Mouse (Mus musculus): ENCODE data around the gene Tmem200c. TPM values are rescaled to one million over a fixed set of nuclear protein-coding genes. Genes with fewer than 3 reads are reported as not detected.
A peak's percentile ranks its signal among the peaks of the same experiment; 100 is the strongest.

The Tmem200c gene
- polyA plus RNA-seq, 1 experiment from 2014 or later, result 3.2 TPM

DNA sequence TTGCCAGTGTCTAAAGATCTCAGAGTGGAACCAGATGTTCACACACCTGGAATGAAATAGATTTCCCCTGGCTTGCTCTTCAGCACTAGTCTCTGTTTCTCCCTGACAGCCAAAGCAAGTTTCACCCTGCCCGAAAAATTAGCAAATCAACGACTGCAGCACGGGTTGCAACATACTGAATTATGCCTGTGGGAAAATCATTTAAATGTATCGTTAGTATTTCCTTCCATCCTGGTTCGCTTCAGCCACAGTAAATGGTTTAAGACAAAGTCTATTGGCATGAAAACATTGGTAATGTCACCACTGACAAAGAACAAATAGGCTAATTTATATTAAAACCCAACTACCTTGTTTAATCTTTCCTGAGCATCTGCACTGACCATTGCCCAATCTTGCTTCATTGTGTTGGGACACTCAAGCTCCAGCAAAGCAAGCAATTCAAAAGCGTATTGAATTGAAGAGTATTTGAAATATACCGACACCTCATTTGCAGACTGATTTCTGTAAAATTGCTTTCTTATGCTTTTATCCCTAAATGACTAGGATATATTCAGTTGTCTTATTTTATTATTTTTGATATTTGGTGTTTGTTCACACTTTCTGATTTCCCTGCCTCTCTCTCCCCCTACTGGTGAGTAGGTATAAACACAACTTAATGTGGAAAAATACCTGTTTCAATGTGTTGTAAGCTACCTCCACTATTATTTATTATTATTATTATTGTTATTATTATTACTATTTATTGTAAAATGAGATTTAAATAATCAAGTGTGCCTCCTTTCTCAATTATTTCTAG lies 25.9 kb downstream of the Tmem200c start:
- Histone ChIP-seq H3K4me1 (no peaks in the 10 kb centered on the region), H3K36me3 (replicated peaks) (no peaks in the 10 kb centered on the region), H3K27ac (no peak overlapping the region), H3K9ac (no peak overlapping the region), H3K9me3 (no peaks in the 10 kb centered on the region), H3K4me2 (no peak overlapping the region), H3K27me3 (replicated peaks) (no peaks in the 10 kb centered on the region), H3K4me3 (no peak overlapping the region)
- 65% methylated on average over 7 of the region's 7 CpGs for WGBS
- ATAC-seq (replicated peaks), result no peak

DNA sequence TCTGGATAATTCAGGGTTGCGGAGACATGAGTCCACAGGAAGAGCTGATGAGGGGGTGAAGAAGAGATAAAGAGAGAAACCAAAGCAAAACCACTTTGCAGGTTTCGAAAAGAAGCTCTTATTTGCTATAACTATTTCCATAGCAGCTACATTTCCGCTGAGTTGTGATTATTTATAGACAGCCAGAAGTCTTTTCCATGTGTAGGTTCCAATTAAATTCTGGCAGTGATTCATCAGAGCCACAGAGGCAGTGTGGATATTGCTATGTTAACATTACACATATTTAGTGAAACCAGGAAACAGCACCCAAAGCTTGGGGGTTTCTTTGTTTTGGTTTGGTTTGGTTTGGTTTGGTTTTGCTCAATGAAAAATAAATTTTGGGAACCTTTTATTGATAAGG lies 37.8 kb downstream of the Tmem200c start:
- 88% methylated on average over 3 of the region's 3 CpGs for WGBS
- ATAC-seq (replicated peaks), result no peak

DNA sequence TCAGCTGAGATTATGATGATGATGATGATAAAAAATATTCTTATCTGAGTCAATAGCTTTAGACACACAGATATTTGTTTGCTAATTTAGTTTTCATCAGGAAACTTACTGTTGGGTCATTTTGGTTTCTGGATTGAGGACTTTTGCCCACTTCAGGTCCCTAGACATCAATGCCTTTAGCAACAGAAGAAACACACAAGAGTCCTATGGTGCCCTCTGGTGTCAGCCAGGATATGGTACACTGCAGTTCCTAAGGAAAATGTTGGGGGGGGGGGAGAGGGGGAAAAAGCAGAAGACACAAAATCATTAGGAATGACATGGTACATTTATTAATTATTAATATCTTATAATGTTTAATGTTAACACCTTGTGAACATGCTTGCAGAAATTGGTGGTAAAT lies 42.0 kb downstream of the Tmem200c start:
- Histone ChIP-seq H3K4me3 (no peak overlapping the region), H3K36me3 (replicated peaks) (no peaks in the 10 kb centered on the region), H3K27me3 (replicated peaks) (no peaks in the 10 kb centered on the region), H3K27ac (no peak overlapping the region), H3K9ac (no peak overlapping the region), H3K4me1 (no peaks in the 10 kb centered on the region), H3K4me2 (no peak overlapping the region), H3K9me3 (no peaks in the 10 kb centered on the region)
- ATAC-seq (replicated peaks), result no peak

More for the DNA sequence above, 37.8 kb downstream of the Tmem200c start:
- Histone ChIP-seq H3K4me1 (no peaks in the 10 kb centered on the region), H3K4me3 (no peak overlapping the region), H3K36me3 (replicated peaks) (no peaks in the 10 kb centered on the region), H3K27ac (no peak overlapping the region), H3K9me3 (no peaks in the 10 kb centered on the region), H3K4me2 (no peak overlapping the region), H3K27me3 (replicated peaks) (no peaks in the 10 kb centered on the region), H3K9ac (no peak overlapping the region)

DNA sequence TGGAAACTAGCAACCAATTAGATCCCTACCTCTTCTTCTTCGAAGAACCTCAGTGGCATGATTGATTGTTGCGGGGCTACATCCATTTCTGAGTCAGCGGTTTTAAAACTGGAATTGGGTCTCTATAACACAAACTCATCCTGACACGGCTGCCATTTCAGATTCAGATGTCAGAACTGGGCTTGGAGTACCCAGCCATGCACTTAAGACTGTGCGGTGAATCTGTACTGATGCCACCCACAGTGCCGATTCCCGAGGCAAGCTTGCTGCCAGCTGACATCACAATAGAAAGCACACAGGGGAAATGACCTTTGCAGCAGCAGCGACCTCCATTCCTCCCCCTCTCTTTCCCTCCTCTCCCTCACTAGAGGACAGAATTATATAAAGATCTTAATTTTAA lies 47.6 kb downstream of the Tmem200c start:
- no peak overlapping the region for H3K9ac ChIP-seq
- H3K27ac ChIP-seq, result no peak overlapping the region
- no peaks in the 10 kb centered on the region for H3K4me1 ChIP-seq
- no peak for ATAC-seq (replicated peaks)
- no peak overlapping the region for H3K4me2 ChIP-seq
- no peaks in the 10 kb centered on the region for H3K9me3 ChIP-seq
- no peaks in the 10 kb centered on the region for H3K27me3 ChIP-seq (replicated peaks)
- 34% methylated on average over 8 of the region's 8 CpGs for WGBS
- no peak overlapping the region for H3K4me3 ChIP-seq
- no peaks in the 10 kb centered on the region for H3K36me3 ChIP-seq (replicated peaks)

DNA sequence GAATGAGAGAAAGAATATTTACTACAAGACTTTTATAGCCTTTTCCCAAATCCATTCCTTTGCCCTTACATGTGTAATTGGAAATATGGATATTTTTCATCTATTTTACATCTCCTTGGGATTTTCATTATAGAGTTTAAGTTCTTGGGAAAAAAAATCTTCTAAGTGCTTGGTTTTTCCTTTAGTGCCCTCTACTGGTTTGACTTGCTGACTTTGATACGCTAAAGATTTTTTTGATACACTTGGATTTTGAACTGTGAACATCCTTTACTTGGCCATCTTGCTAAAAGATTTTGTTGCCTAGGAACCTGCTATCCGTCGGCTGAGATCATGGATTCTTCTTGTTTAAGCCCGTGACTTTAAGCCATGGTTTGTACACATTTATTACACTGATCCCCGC lies 48.8 kb downstream of the Tmem200c start:
- Histone ChIP-seq H3K4me2 (no peak overlapping the region), H3K36me3 (replicated peaks) (no peaks in the 10 kb centered on the region), H3K27ac (no peak overlapping the region), H3K9me3 (no peaks in the 10 kb centered on the region), H3K27me3 (replicated peaks) (no peaks in the 10 kb centered on the region), H3K9ac (no peak overlapping the region), H3K4me1 (no peaks in the 10 kb centered on the region), H3K4me3 (no peak overlapping the region)
- WGBS, result 68% methylated on average over 5 of the region's 5 CpGs
- ATAC-seq (replicated peaks), result no peak

DNA sequence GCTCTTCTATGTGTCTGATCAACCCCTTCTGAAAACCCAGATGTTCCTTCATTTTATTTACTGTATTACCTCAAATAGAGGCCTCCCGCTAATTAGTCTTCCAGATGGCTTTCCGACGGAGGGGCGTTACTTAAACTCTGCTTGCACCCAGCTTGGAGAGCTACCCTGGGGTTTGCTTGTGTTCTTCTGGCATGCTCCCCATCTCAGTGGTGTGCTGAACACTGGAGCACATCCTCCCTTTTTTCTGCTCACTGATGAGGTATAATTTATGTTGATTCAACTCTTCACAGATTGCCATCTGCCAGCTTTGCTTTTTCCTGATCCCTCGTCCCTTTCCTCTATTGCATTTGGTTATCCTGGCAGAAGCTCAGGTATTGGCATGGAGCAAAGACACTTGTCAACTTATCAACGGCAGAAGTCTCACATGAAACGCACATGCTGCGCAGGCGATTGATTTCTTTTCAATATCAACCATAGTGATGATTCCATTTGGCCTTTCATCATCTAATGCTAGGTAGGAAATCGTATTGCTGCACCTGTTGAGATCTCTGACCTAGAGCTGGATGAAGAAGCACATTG lies 49.6 kb downstream of the Tmem200c start:
- Histone ChIP-seq H3K27me3 (replicated peaks) (no peaks in the 10 kb centered on the region), H3K4me2 (no peak overlapping the region), H3K9me3 (no peaks in the 10 kb centered on the region), H3K4me3 (no peak overlapping the region), H3K36me3 (replicated peaks) (no peaks in the 10 kb centered on the region), H3K9ac (no peak overlapping the region), H3K27ac (no peak overlapping the region), H3K4me1 (no peaks in the 10 kb centered on the region)
- 77% methylated on average over 10 of the region's 10 CpGs for WGBS
- no peak for ATAC-seq (replicated peaks)

DNA sequence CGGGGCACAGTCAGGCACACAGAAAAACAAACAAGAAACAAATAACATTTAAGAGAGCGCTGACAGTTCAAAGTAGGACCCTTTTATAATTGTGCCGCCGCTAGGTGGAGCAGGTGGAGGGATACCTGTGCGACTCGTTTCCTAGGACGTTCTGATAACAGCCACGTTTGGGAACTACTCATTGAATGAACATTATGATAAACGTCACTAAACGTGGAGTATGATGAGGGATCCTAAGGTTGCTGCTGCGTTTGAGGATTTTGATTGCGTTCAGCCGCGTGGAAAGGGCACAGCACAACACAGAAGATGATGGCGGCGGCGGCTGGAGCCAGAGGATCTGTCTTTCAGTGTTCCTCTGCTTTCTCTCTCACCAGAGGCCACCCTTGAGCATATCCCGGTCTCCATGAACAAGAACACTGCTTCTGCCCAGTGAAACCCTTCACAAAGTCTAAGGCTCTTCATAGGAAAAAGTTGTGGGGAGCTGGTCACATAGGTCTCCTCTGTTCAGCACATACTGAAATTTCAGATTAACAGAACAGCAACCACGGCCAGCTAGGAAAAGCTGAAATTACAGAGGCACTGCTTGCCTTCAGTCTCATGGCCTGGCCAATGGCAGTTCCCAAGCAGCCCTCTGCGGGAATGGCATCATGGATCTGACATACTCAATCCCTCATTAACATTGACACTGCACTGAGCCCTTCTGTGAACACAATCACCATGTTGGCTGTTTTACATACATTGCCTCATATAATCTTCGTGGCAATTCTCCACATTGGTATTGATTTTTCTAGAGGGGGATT lies 55.5 kb downstream of the Tmem200c start:
- Histone ChIP-seq H3K4me1 (0 out of 2 replicates have a peak, but pooled peaks cover 6% of the 10 kb centered on the region), H3K9ac (peak overlapping the region; percentile 12; the same call in 1 of the 2 replicates), H3K4me2 (peak overlapping the region; percentile 51), H3K9me3 (no peaks in the 10 kb centered on the region), H3K4me3 (peak overlapping the region; percentile 40), H3K36me3 (replicated peaks) (no peaks in the 10 kb centered on the region), H3K27me3 (replicated peaks) (no peaks in the 10 kb centered on the region), H3K27ac (peak overlapping the region; percentile 13; the same call in 1 of the 2 replicates)
- ATAC-seq (replicated peaks), result peak; percentile 90
- 11% methylated on average over 21 of the region's 21 CpGs for WGBS

DNA sequence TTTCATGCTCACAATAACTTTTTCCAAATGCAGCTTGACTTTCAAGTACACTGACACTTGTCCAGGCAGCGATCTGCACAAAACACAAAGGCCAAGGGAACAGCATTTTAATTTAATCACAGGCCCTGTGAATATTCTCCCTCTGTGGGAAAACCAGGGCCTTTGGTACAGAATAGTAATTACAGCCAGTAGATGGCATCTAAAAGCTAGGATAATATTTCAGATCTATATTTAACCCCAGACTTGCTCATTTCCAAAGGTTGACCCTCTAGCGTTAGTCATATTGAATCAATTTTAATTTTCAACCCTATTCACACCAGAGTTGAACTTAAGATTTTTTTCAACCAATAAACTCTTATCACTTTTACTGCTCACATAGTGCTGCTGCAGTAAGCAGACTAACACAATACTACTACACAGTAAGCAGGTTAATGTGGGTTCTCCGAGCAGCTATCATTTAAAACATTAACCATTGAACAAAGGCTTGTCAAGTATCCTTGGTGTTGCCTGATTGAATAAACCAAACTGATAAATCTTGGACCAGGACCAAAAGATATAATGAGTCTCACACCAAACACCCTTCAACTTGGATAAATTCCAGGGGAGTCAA lies 57.2 kb downstream of the Tmem200c start:
- Histone ChIP-seq H3K9ac (no peak overlapping the region), H3K4me1 (0 out of 2 replicates have a peak, but pooled peaks cover 6% of the 10 kb centered on the region), H3K36me3 (replicated peaks) (no peaks in the 10 kb centered on the region), H3K4me3 (no peak overlapping the region), H3K27me3 (replicated peaks) (no peaks in the 10 kb centered on the region), H3K27ac (no peak overlapping the region), H3K9me3 (no peaks in the 10 kb centered on the region), H3K4me2 (no peak overlapping the region)
- ATAC-seq (replicated peaks), result no peak
- WGBS, result 80% methylated on average over 3 of the region's 3 CpGs

DNA sequence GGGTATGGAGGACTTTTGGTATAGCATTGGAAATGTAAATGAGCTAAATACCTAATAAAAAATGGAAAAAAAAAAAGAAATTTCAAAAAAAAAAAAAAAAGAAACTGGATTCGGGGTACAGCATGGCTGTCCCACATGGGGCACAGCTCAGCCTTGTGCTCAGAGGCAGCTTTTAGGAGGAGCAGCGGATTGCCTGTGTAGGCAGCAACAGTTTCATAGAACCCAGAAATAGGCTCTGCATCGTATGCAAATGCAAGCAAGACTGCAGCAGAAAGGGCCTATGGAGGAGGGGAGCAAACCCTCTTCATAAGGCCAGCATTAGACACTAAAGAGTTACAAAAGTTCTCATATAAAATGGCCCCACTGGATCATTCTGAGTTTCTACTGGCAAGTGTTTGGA lies 64.2 kb downstream of the Tmem200c start:
- no peaks in the 10 kb centered on the region for H3K9me3 ChIP-seq
- no peak overlapping the region for H3K9ac ChIP-seq
- no peak overlapping the region for H3K4me2 ChIP-seq
- no peak overlapping the region for H3K27ac ChIP-seq
- no peak for ATAC-seq (replicated peaks)
- WGBS, result 95% methylated on average over 3 of the region's 3 CpGs
- no peaks in the 10 kb centered on the region for H3K4me1 ChIP-seq
- H3K27me3 ChIP-seq (replicated peaks), result no peaks in the 10 kb centered on the region
- no peaks in the 10 kb centered on the region for H3K36me3 ChIP-seq (replicated peaks)
- no peak overlapping the region for H3K4me3 ChIP-seq

Other genes with a start within 250 kb of the Tmem200c start
- 64.0 and 71.0 TPM in 2 replicates for gene Epb41l3, start 249.1 kb downstream of the Tmem200c start, polyA plus RNA-seq (2015; fragmentation: Nextera tagmentation; extraction: Ambion mirVana)